Comparison of ENCODE assay signal across 8 mouse cellular contexts in genomic region chr16:10992090-10993031, GRCm38 (mm10).
DNase-seq lines count a peak whose midpoint lies in the region; ATAC-seq and TF ChIP-seq lines count a peak whose summit lies in the region.

No protein-coding gene starts in this region.

- TF ChIP-seq CTCF in heart, adult 2 months (IDR thresholded peaks at IDR 0.05) = no peak
- TF ChIP-seq CTCF in lung, postnatal 0 days (IDR thresholded peaks at IDR 0.05) = peak; percentile 11; the same call in 1 of the 2 replicates

- ATAC-seq in lung, postnatal 0 days = peak; percentile 55
- ATAC-seq in neutrophil, adult 5-6 weeks (ENCODE audit: extremely low read depth, insufficient number of reproducible peaks, low FRiP score, poor library complexity, severe bottlenecking) = peak; percentile 27

- H3K4me3 ChIP-seq in heart, adult 2 months = peak overlapping the region; percentile 67
- H3K4me3 ChIP-seq in lung, postnatal 0 days (ENCODE audit: low read depth, low read length) = peak overlapping the region; percentile 91

- peak overlapping the region; percentile 82 for H3K4me2 ChIP-seq in lung, postnatal 0 days (replicated peaks; ENCODE audit: low read depth, low read length)

- H3K4me1 ChIP-seq in heart, adult 2 months (ENCODE audit: control insufficient read depth, insufficient read depth, low read length) = peaks cover 4% of the 10 kb centered on the region
- peaks cover 12% of the 10 kb centered on the region; the same call in 1 of the 2 replicates for H3K4me1 ChIP-seq in lung, postnatal 0 days (ENCODE audit: insufficient read depth, low read depth, low read length)

- intact Hi-C loops in heart, adult 2 months (cut with DNase I) = loop anchor here (2.0 kb wide), 1 partner anchor 16 kb away; no protein-coding TSS in a partner anchor

- TF ChIP-seq POLR2A in heart, adult 2 months (IDR thresholded peaks at IDR 0.05; ENCODE audit: insufficient read depth, low read depth, low read length) = peak; percentile 54; the same call in 1 of the 2 replicates

- H3K27me3 ChIP-seq in heart, adult 2 months (ENCODE audit: control insufficient read depth, insufficient read depth, low read length) = no peaks in the 10 kb centered on the region
- no peaks in the 10 kb centered on the region for H3K27me3 ChIP-seq in lung, postnatal 0 days (replicated peaks; ENCODE audit: insufficient read depth, low read length)

- DNase-seq in spleen, adult 12 weeks (ENCODE audit: low spot score) = peak; percentile 33
- no peak for DNase-seq in spleen, postnatal 14 days (ENCODE audit: low spot score in 2 of 2)
- peak; percentile 31 for DNase-seq in c-Kit-positive CD71-positive TER-119-negative erythroid progenitor cells, embryonic 14.5 days (ENCODE audit: low read depth)
- peak; percentile 75 to 78 for DNase-seq in heart, adult 2 months
- peak; percentile 64 for DNase-seq in kidney, adult 18-20 months
- DNase-seq in lung, postnatal 0 days (ENCODE audit: low spot score) = peak; percentile 94
- DNase-seq in urinary bladder, postnatal 36 days (ENCODE audit: low spot score in 2 of 2) = peak; percentile 39 to 56

- peak overlapping the region; percentile 93 for H3K9ac ChIP-seq in heart, adult 2 months (ENCODE audit: low read depth, low read length)
- peak overlapping the region; percentile 93 for H3K9ac ChIP-seq in lung, postnatal 0 days (replicated peaks; ENCODE audit: low read depth)

- WGBS in heart, adult 2 months = 2% methylated on average over 51 of the region's 52 CpGs
- under 1% methylated on average over 51 of the region's 52 CpGs for WGBS in lung, postnatal 0 days

- 0 out of 2 replicates have a peak, but pooled peaks have one; percentile 31 for TF ChIP-seq EP300 in heart, adult 2 months (IDR thresholded peaks at IDR 0.05; ENCODE audit: insufficient read depth, low read depth, low read length)
- 0 out of 2 replicates have a peak, but pooled peaks have one; percentile 29 for TF ChIP-seq EP300 in lung, postnatal 0 days (IDR thresholded peaks at IDR 0.05)

- no peaks in the 10 kb centered on the region for H3K9me3 ChIP-seq in lung, postnatal 0 days (ENCODE audit: low read length)

- peaks cover 2% of the 10 kb centered on the region for H3K36me3 ChIP-seq in heart, adult 2 months (ENCODE audit: control insufficient read depth, insufficient read depth, low read length)
- H3K36me3 ChIP-seq in lung, postnatal 0 days (ENCODE audit: insufficient read depth, low read length) = no peaks in the 10 kb centered on the region

- H3K79me2 ChIP-seq in heart, adult 2 months (replicated peaks; ENCODE audit: control insufficient read depth, insufficient read depth, low read length) = peaks cover 2% of the 10 kb centered on the region; the same call in 1 of the 2 replicates

- H3K27ac ChIP-seq in heart, adult 2 months = peak overlapping the region; percentile 96
- peak overlapping the region; percentile 96 for H3K27ac ChIP-seq in lung, postnatal 0 days (ENCODE audit: low read length)

Comparison
In these comparisons a context has a peak if more than half of its experiments do, and no peak if none do; other contexts are left out.
1. DNase-seq: peak in spleen, adult 12 weeks (single experiment), c-Kit-positive CD71-positive TER-119-negative erythroid progenitor cells, embryonic 14.5 days (single experiment), heart, adult 2 months (2 of 2), kidney, adult 18-20 months (single experiment), lung, postnatal 0 days (single experiment) and urinary bladder, postnatal 36 days (2 of 2); none in spleen, postnatal 14 days (0 of 2).